Mouse (Mus musculus) erythroblast, embryonic 14.5 days (primary cell): ENCODE measurements around the gene Retnlg. TPM values are rescaled to one million over a fixed set of nuclear protein-coding genes. Genes with fewer than 3 reads are reported as not detected.

Experiments used
- H3K27me3 ChIP-seq: 2 replicates; pipeline ENCODE4 v1.6.1; 2012; ENCODE audit warnings: inconsistent platforms; ENCODE audit not compliant: control insufficient read depth
- H3K36me3 ChIP-seq: 2 replicates; pipeline ENCODE4 v1.6.1; 2012; ENCODE audit warnings: mild to moderate bottlenecking, inconsistent platforms; ENCODE audit not compliant: control insufficient read depth
- H3K4me1 ChIP-seq: 2 replicates; pipeline ENCODE4 v1.6.1; 2012; ENCODE audit warnings: inconsistent platforms; ENCODE audit not compliant: control insufficient read depth
- H3K4me3 ChIP-seq: replicated peaks from 2 replicates; pipeline ENCODE3; 2012; ENCODE audit warnings: moderate library complexity, mild to moderate bottlenecking, inconsistent platforms
- H3K9me3 ChIP-seq: 2 replicates; pipeline ENCODE4 v1.6.1; 2012; ENCODE audit warnings: low read length, inconsistent platforms, mixed read lengths; ENCODE audit not compliant: control insufficient read depth
- GATA1 ChIP-seq: IDR thresholded peaks from 2 replicates; pipeline ENCODE4 v1.6.1; 2012; ENCODE audit warnings: low read length, inconsistent platforms, mixed read lengths
- TAL1 ChIP-seq: IDR thresholded peaks from 3 replicates; pipeline ENCODE4 v1.6.1; 2012; ENCODE audit warnings: low read length, inconsistent platforms, mixed read lengths
- polyA plus RNA-seq: library from polyadenylated mRNA; stranded (reverse); fragments of >175 nt; gene quantifications from 2 replicates; pipeline ENCODE4 v1.2.3, GENCODE M21; 2012

Retnlg gene
- polyA plus RNA-seq, 1 experiment: not detected

- TF ChIP-seq GATA1 (no peak), TAL1 (no peak)
- H3K4me3 ChIP-seq: no peak overlapping the region
- H3K36me3 ChIP-seq: no peaks in the 10 kb centered on the region
- no peaks in the 10 kb centered on the region for H3K27me3 ChIP-seq
- no peaks in the 10 kb centered on the region for H3K9me3 ChIP-seq
- peaks cover 6% of the 10 kb centered on the region for H3K4me1 ChIP-seq
Observed at GRCm38 (mm10) chr16:48868663-48869062, 3.8 kb upstream of the Retnlg start.

DNA sequence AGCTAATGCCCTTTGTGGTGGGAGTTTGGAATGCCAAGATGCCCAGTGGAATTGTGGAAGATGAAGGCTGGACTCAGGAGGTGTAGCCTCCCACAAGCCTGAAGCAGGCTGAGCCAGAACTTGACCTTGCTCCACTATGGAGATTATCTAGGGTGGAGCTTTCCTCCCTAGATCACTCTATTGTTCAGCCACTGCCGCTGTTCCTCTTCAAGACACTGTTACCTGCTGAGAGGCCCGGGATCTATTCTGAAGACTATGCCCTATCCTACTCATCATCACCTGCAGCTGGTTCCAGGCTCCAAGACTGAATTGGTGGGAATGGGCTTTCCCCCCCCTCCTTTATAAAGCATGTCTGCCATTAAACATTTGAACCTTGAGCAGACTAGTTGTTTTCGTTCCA is 2.8 kb upstream of the Retnlg start:
- Histone ChIP-seq H3K36me3 (no peaks in the 10 kb centered on the region), H3K27me3 (no peaks in the 10 kb centered on the region), H3K9me3 (no peaks in the 10 kb centered on the region), H3K4me1 (peaks cover 6% of the 10 kb centered on the region), H3K4me3 (no peak overlapping the region)
- TF ChIP-seq GATA1 (no peak), TAL1 (no peak)

DNA sequence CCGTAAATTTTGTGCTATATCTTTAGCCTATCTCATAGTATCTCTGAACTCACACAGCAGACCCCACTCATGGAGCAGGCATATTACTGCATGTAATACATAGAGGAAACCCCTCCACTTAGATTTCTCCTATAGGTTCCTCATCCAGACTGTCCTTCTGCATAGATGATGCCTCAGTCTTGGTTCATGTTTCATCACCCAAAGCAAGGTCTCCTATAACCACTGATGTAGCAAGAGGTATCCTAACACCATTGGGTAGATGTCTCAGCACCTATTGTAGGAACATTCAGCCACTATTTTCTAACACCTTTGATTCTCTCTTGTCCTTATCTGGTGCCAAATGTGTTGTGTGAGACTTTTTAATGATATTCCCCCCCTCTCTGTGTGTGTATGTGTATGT is 667 bp upstream of the Retnlg start:
- Histone ChIP-seq H3K4me3 (no peak overlapping the region), H3K4me1 (peaks cover 6% of the 10 kb centered on the region), H3K36me3 (no peaks in the 10 kb centered on the region), H3K9me3 (no peaks in the 10 kb centered on the region), H3K27me3 (no peaks in the 10 kb centered on the region)
- TF ChIP-seq GATA1 (no peak), TAL1 (no peak)

DNA sequence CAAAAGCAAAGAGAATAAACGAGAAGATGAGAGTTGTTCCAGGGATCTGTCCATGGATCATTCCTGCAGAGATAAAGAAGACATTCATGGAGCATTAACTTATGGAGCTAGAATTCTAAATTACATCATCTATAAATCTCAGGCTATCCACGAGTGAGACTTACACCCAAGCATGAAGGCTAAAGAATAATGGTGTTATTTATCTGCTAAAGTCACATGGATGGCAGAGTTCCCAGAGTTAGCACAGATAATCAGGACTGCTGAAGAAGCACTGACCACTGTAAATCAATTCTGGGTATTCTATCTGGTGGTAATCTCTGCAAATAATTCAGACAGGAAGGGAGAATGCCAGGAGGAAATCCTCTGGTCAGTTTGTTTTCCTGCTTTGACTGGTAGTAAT is 18.3 kb downstream of the Retnlg start:
- no peaks in the 10 kb centered on the region for H3K36me3 ChIP-seq
- no peak overlapping the region for H3K4me3 ChIP-seq
- no peaks in the 10 kb centered on the region for H3K27me3 ChIP-seq
- H3K4me1 ChIP-seq: no peaks in the 10 kb centered on the region
- TF ChIP-seq GATA1: no peak
- TF ChIP-seq TAL1: no peak
- no peaks in the 10 kb centered on the region for H3K9me3 ChIP-seq

- TF ChIP-seq TAL1 (no peak), GATA1 (no peak)
- Histone ChIP-seq H3K36me3 (no peaks in the 10 kb centered on the region), H3K4me1 (no peaks in the 10 kb centered on the region), H3K9me3 (no peaks in the 10 kb centered on the region), H3K4me3 (no peak overlapping the region), H3K27me3 (no peaks in the 10 kb centered on the region)
Observed at GRCm38 (mm10) chr16:48899868-48900267, 27.4 kb downstream of the Retnlg start.

GRCm38 (mm10) chr16:48911184-48911583 is 38.8 kb downstream of the Retnlg start:
- Histone ChIP-seq H3K4me3 (no peak overlapping the region), H3K27me3 (no peaks in the 10 kb centered on the region), H3K9me3 (no peaks in the 10 kb centered on the region), H3K4me1 (no peaks in the 10 kb centered on the region), H3K36me3 (no peaks in the 10 kb centered on the region)
- TF ChIP-seq TAL1 (no peak), GATA1 (no peak)

DNA sequence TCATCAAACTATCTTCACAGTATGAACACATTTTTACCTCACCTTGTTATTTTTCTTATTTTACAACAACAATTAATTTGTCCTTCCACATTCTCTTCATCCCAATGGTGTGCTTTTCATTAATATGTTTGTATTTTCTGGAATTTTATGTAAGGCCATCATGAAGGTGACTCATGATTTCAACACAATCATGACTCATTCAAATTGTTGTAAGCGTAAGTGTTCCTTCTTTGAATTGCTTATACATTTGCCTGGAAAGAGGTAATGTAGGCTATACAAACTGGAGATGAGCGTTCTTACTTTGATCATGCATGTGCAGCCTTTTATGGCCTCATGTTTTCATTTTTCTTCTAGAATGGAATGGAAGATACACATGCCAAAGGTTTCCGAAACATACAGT is 40.8 kb downstream of the Retnlg start:
- Histone ChIP-seq H3K4me3 (no peak overlapping the region), H3K4me1 (no peaks in the 10 kb centered on the region), H3K27me3 (no peaks in the 10 kb centered on the region), H3K36me3 (no peaks in the 10 kb centered on the region), H3K9me3 (no peaks in the 10 kb centered on the region)
- TF ChIP-seq GATA1 (no peak), TAL1 (no peak)

DNA sequence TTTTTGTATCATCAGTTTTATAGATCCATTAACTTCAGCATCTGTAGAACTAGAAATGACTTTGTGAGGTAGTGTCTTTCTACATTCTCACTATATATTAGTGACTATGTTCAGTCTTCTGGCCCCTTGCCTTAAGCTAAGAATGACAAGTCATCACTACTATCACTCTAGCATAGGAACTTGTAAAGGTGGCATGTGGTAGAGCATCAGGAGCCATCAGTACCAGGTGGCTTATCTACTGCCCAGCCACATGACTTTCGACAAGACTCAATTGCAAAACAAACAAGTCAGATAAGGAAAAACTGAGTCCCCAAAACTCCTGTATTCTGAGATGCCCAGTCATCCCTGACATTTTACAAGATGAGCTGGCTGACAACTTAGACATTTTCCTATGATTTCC is 51.3 kb downstream of the Retnlg start:
- TF ChIP-seq TAL1: no peak
- no peak for TF ChIP-seq GATA1
- no peaks in the 10 kb centered on the region for H3K27me3 ChIP-seq
- H3K4me1 ChIP-seq: peaks cover 2% of the 10 kb centered on the region
- no peak overlapping the region for H3K4me3 ChIP-seq
- peaks cover 21% of the 10 kb centered on the region for H3K36me3 ChIP-seq
- H3K9me3 ChIP-seq: no peaks in the 10 kb centered on the region

Other genes with a start within 250 kb of the Retnlg start
- not detected in 2 replicates for gene Trat1, start 100.6 kb upstream of the Retnlg start, polyA plus RNA-seq
- not detected in 2 replicates for gene Retnlb, start 55.8 kb upstream of the Retnlg start, polyA plus RNA-seq
- not detected in 2 replicates for gene Retnla, start 30.1 kb upstream of the Retnlg start, polyA plus RNA-seq
- 0.12 and 0.16 TPM in 2 replicates for gene Dzip3, start 121.5 kb downstream of the Retnlg start, polyA plus RNA-seq
- gene Cip2a, start 121.6 kb downstream of the Retnlg start, polyA plus RNA-seq: 0.44 and 0.61 TPM in 2 replicates
- not detected in 2 replicates for gene Myh15, start 184.9 kb downstream of the Retnlg start, polyA plus RNA-seq